Mouse (Mus musculus) midbrain, embryonic 14.5 days (tissue): Measurements from ENCODE around the gene Clk2. TPM values are rescaled to one million over a fixed set of nuclear protein-coding genes. Genes with fewer than 3 reads are reported as not detected.

Experiments
- ATAC-seq: fragments of 200-750 bp; cut with Nextera tagmentation; 2 replicates; pipeline ENCODE4 v1.8.0; 2017; ENCODE audit warnings: moderate number of reproducible peaks, moderate library complexity; ENCODE audit not compliant: low FRiP score, low TSS enrichment
- DNase-seq: peaks from one replicate; pipeline ENCODE4 v3.0.0-alpha.2; 2015
- H3K27ac ChIP-seq: fragments of 300-500 bp; sonication (generic); replicated peaks from 2 replicates; pipeline ENCODE4 v1.5.1; 2014; ENCODE audit warnings: mild to moderate bottlenecking, low read depth, low read length, moderate library complexity
- H3K27me3 ChIP-seq: fragments of 300-500 bp; sonication (generic); 2 replicates; pipeline ENCODE4 v1.6.1; 2014; ENCODE audit warnings: low read length, control low read depth, mixed read lengths; ENCODE audit not compliant: control insufficient read depth, insufficient read depth
- H3K36me3 ChIP-seq: fragments of 300-500 bp; sonication (generic); 2 replicates; pipeline ENCODE4 v1.6.1; 2014; ENCODE audit warnings: low read length, control low read depth; ENCODE audit not compliant: control insufficient read depth, insufficient read depth
- H3K4me1 ChIP-seq: fragments of 300-500 bp; sonication (generic); 2 replicates; pipeline ENCODE4 v1.6.1; 2014; ENCODE audit warnings: mild to moderate bottlenecking, antibody characterized with exemption, low read length, control low read depth; ENCODE audit not compliant: control insufficient read depth, insufficient read depth
- H3K4me2 ChIP-seq: fragments of 300-500 bp; sonication (generic); 2 replicates; pipeline ENCODE4 v1.6.1; 2014; ENCODE audit warnings: mild to moderate bottlenecking, low read length, moderate library complexity
- H3K4me3 ChIP-seq: fragments of 300-500 bp; sonication (generic); replicated peaks from 2 replicates; pipeline ENCODE4 v1.5.1; 2014; ENCODE audit warnings: low read depth, low read length
- H3K9ac ChIP-seq: fragments of 300-500 bp; sonication (generic); replicated peaks from 2 replicates; pipeline ENCODE4 v1.6.1; 2014; ENCODE audit warnings: mild to moderate bottlenecking, low read length, moderate library complexity
- H3K9me3 ChIP-seq: fragments of 300-500 bp; sonication (generic); 2 replicates; pipeline ENCODE4 v1.6.1; 2016; ENCODE audit warnings: low read length, control low read depth, mixed read lengths; ENCODE audit not compliant: control insufficient read depth
- WGBS: fragments of 180-500 bp; shearing (Covaris S2); extraction: QIAGEN DNeasy Blood & Tissue Kit; methylation state at CpG from one replicate; pipeline ENCODE4 v1.1.7; 2014; 5-methylcytosine and 5-hydroxymethylcytosine counted together
- polyA plus RNA-seq: library from polyadenylated mRNA; unstranded; fragments of >200 nt; fragmentation: Nextera tagmentation; extraction: Ambion mirVana; gene quantifications from 2 replicates; pipeline ENCODE4 v1.2.1, GENCODE M21; 2014

Clk2 gene
- polyA plus RNA-seq, 1 experiment from 2014 or later: 22.0 TPM

GRCm38 (mm10) chr3:89190436-89190835 lies 25.8 kb downstream of the Clk2 start:
- DNase-seq (no peak), ATAC-seq (no peak)
- H3K4me2 ChIP-seq: no peak overlapping the region
- no peaks in the 10 kb centered on the region for H3K27me3 ChIP-seq
- H3K36me3 ChIP-seq: peaks cover 22% of the 10 kb centered on the region
- 90% methylated on average over 8 of the region's 8 CpGs for WGBS
- H3K9ac ChIP-seq: no peak overlapping the region
- H3K4me3 ChIP-seq: no peak overlapping the region
- no peak overlapping the region for H3K27ac ChIP-seq
- H3K9me3 ChIP-seq: no peaks in the 10 kb centered on the region
- peaks cover 2% of the 10 kb centered on the region; the same call in 1 of the 2 replicates for H3K4me1 ChIP-seq

GRCm38 (mm10) chr3:89193351-89193750 lies 28.8 kb downstream of the Clk2 start:
- ATAC-seq (no peak), DNase-seq (no peak)
- H3K27ac ChIP-seq: no peak overlapping the region
- 64% methylated on average over 1 of the region's 1 CpGs for WGBS
- H3K9ac ChIP-seq: no peak overlapping the region
- H3K4me3 ChIP-seq: no peak overlapping the region
- H3K9me3 ChIP-seq: no peaks in the 10 kb centered on the region
- H3K4me2 ChIP-seq: no peak overlapping the region
- H3K27me3 ChIP-seq: no peaks in the 10 kb centered on the region
- peaks cover 10% of the 10 kb centered on the region; the same call in 1 of the 2 replicates for H3K4me1 ChIP-seq
- H3K36me3 ChIP-seq: peaks cover 7% of the 10 kb centered on the region

GRCm38 (mm10) chr3:89193853-89194252 lies 29.3 kb downstream of the Clk2 start:
- Histone ChIP-seq H3K4me2 (no peak overlapping the region), H3K36me3 (peaks cover 2% of the 10 kb centered on the region; the same call in 1 of the 2 replicates), H3K4me3 (no peak overlapping the region), H3K27ac (no peak overlapping the region), H3K4me1 (peaks cover 10% of the 10 kb centered on the region; the same call in 1 of the 2 replicates), H3K27me3 (no peaks in the 10 kb centered on the region), H3K9ac (no peak overlapping the region), H3K9me3 (no peaks in the 10 kb centered on the region)
- WGBS: 87% methylated on average over 2 of the region's 2 CpGs
- ATAC-seq: no peak
- DNase-seq: peak; percentile 30

GRCm38 (mm10) chr3:89195979-89196877 lies 31.6 kb downstream of the Clk2 start:
- Histone ChIP-seq H3K9me3 (no peaks in the 10 kb centered on the region), H3K36me3 (no peaks in the 10 kb centered on the region), H3K4me1 (peaks cover 10% of the 10 kb centered on the region; the same call in 1 of the 2 replicates), H3K9ac (peak overlapping the region; percentile 55), H3K27me3 (no peaks in the 10 kb centered on the region), H3K4me2 (peak overlapping the region; percentile 69), H3K4me3 (peak overlapping the region; percentile 33), H3K27ac (peak overlapping the region; percentile 77)
- DNase-seq: peak; percentile 93
- ATAC-seq: peak; percentile 94
- WGBS: 7% methylated on average over 33 of the region's 33 CpGs

- no peak for ATAC-seq
Observed at GRCm38 (mm10) chr3:89199839-89200238, 35.2 kb downstream of the Clk2 start.

GRCm38 (mm10) chr3:89202253-89203141 lies 37.9 kb downstream of the Clk2 start, which contains the start of gene Gba:
TSS of gene Gba (plus strand) at chr3:89202928.
- peak; percentile 96 for DNase-seq
- peak within 1 kb of the TSS; percentile 43 for H3K4me3 ChIP-seq
- peak; percentile 91 for ATAC-seq
- 29% methylated on average over 13 of the region's 13 CpGs for WGBS
- peak within 1 kb of the TSS; percentile 60 for H3K4me2 ChIP-seq
- no peak within 1 kb of the TSS for H3K27ac ChIP-seq
- H3K9ac ChIP-seq: peak within 1 kb of the TSS; percentile 42
- H3K27me3 ChIP-seq: no peaks in the 10 kb centered on the region
- H3K9me3 ChIP-seq: no peaks in the 10 kb centered on the region
- no peaks in the 10 kb centered on the region for H3K4me1 ChIP-seq
- peaks cover 27% of the 10 kb centered on the region for H3K36me3 ChIP-seq

More at GRCm38 (mm10) chr3:89199839-89200238, 35.2 kb downstream of the Clk2 start:
- H3K4me3 ChIP-seq: no peak overlapping the region
- 0 out of 2 replicates have a peak, but pooled peaks cover 6% of the 10 kb centered on the region for H3K36me3 ChIP-seq
- H3K27me3 ChIP-seq: no peaks in the 10 kb centered on the region
- H3K9me3 ChIP-seq: no peaks in the 10 kb centered on the region
- no peak overlapping the region for H3K4me2 ChIP-seq
- WGBS: 86% methylated on average over 3 of the region's 3 CpGs
- H3K9ac ChIP-seq: no peak overlapping the region
- no peak overlapping the region for H3K27ac ChIP-seq
- peaks cover 10% of the 10 kb centered on the region; the same call in 1 of the 2 replicates for H3K4me1 ChIP-seq
- DNase-seq: no peak

GRCm38 (mm10) chr3:89203142-89203514 lies 38.5 kb downstream of the Clk2 start:
- peak overlapping the region; percentile 42 for H3K9ac ChIP-seq
- H3K27me3 ChIP-seq: no peaks in the 10 kb centered on the region
- ATAC-seq (peak; percentile 16; the same call in 1 of the 2 replicates), DNase-seq (no peak)
- H3K9me3 ChIP-seq: no peaks in the 10 kb centered on the region
- WGBS: 36% methylated on average over 5 of the region's 5 CpGs
- no peak overlapping the region for H3K27ac ChIP-seq
- no peaks in the 10 kb centered on the region for H3K4me1 ChIP-seq
- peak overlapping the region; percentile 60 for H3K4me2 ChIP-seq
- H3K4me3 ChIP-seq: peak overlapping the region; percentile 43
- H3K36me3 ChIP-seq: peaks cover 33% of the 10 kb centered on the region

GRCm38 (mm10) chr3:89206079-89206478 lies 41.5 kb downstream of the Clk2 start:
- Histone ChIP-seq H3K4me3 (no peak overlapping the region), H3K27ac (no peak overlapping the region), H3K9ac (no peak overlapping the region), H3K9me3 (no peaks in the 10 kb centered on the region), H3K4me1 (no peaks in the 10 kb centered on the region), H3K4me2 (no peak overlapping the region), H3K36me3 (peaks cover 60% of the 10 kb centered on the region), H3K27me3 (no peaks in the 10 kb centered on the region)
- WGBS: 92% methylated on average over 7 of the region's 7 CpGs
- ATAC-seq: no peak
- no peak for DNase-seq
